Mouse (Mus musculus) spleen, adult 2 months (tissue): Measurements from ENCODE around the gene 5730596B20Rik. TPM values are rescaled to one million over a fixed set of nuclear protein-coding genes. Genes with fewer than 3 reads are reported as not detected.

Experiments
- DNase-seq, 2 experiments: peaks; one replicate each; pipeline versions ENCODE4 v3.0.0 to v3.0.0-alpha.2; 2012 to 2021; ENCODE audit warnings: low spot score in 2 of 2, low read depth in 1 of 2
- H3K27ac ChIP-seq: fragments of 200-500 bp; 2 replicates; pipeline ENCODE4 v1.5.1; 2012; ENCODE audit warnings: low read length, inconsistent platforms; ENCODE audit not compliant: insufficient read depth
- H3K27me3 ChIP-seq: fragments of 200-500 bp; 2 replicates; pipeline ENCODE4 v1.6.1; 2012; ENCODE audit warnings: mild to moderate bottlenecking, moderate library complexity, low read length, inconsistent platforms; ENCODE audit not compliant: control insufficient read depth, insufficient read depth
- H3K36me3 ChIP-seq: fragments of 200-500 bp; 2 replicates; pipeline ENCODE4 v1.6.1; 2012; ENCODE audit warnings: mild to moderate bottlenecking, low read length, inconsistent platforms; ENCODE audit not compliant: control insufficient read depth, insufficient read depth
- H3K4me1 ChIP-seq: fragments of 200-500 bp; 2 replicates; pipeline ENCODE4 v1.6.1; 2011; ENCODE audit warnings: inconsistent platforms; ENCODE audit not compliant: control insufficient read depth, insufficient read depth, insufficient read length
- H3K4me3 ChIP-seq: fragments of 200-500 bp; 2 replicates; pipeline ENCODE4 v1.5.1; 2011; ENCODE audit warnings: mild to moderate bottlenecking, inconsistent platforms; ENCODE audit not compliant: insufficient read depth, insufficient read length; ENCODE audit errors: extremely low read depth
- CTCF ChIP-seq: fragments of 200-500 bp; IDR thresholded peaks from 2 replicates; pipeline ENCODE4 v1.5.1; 2011; ENCODE audit warnings: mild to moderate bottlenecking, inconsistent platforms; ENCODE audit not compliant: insufficient read depth, insufficient read length, insufficient replicate concordance; ENCODE audit errors: extremely low read depth
- POLR2A ChIP-seq: fragments of 200-500 bp; IDR thresholded peaks from 2 replicates; pipeline ENCODE4 v1.6.1; 2011; ENCODE audit warnings: low read depth, low read length, inconsistent platforms
- WGBS: fragments of 180-500 bp; shearing (Covaris S2); methylation state at CpG from one replicate; pipeline ENCODE4 v1.1.7; 2018; 5-methylcytosine and 5-hydroxymethylcytosine counted together
- polyA plus RNA-seq: library from polyadenylated mRNA; depleted of rRNA; stranded (reverse); fragments of >200 nt; gene quantifications from 2 replicates; pipeline ENCODE4 v1.2.3, GENCODE M21; 2012

Gene 5730596B20Rik
- polyA plus RNA-seq, 1 experiment = not detected

- H3K36me3 ChIP-seq = no peaks in the 10 kb centered on the region
- H3K27ac ChIP-seq = no peak overlapping the region
- DNase-seq = no peak
- no peaks in the 10 kb centered on the region for H3K4me1 ChIP-seq
- peaks cover 10% of the 10 kb centered on the region for H3K27me3 ChIP-seq
- no peak for TF ChIP-seq POLR2A
- no peak for TF ChIP-seq CTCF
- no peak overlapping the region for H3K4me3 ChIP-seq
- WGBS = 39% methylated on average over 16 of the region's 16 CpGs
Observed at GRCm38 (mm10) chr6:52152226-52153193, 24.8 kb upstream of the 5730596B20Rik start.

- 24% methylated on average over 6 of the region's 6 CpGs for WGBS
- peaks cover 17% of the 10 kb centered on the region for H3K27me3 ChIP-seq
- H3K36me3 ChIP-seq = no peaks in the 10 kb centered on the region
- H3K27ac ChIP-seq = no peak overlapping the region
- no peak for DNase-seq
- no peak for TF ChIP-seq CTCF
- TF ChIP-seq POLR2A = no peak
- no peak overlapping the region for H3K4me3 ChIP-seq
- peaks cover 5% of the 10 kb centered on the region for H3K4me1 ChIP-seq
Observed at GRCm38 (mm10) chr6:52153270-52153669, 24.0 kb upstream of the 5730596B20Rik start.

- Histone ChIP-seq H3K36me3 (no peaks in the 10 kb centered on the region), H3K27me3 (peaks cover 20% of the 10 kb centered on the region), H3K27ac (no peak overlapping the region), H3K4me1 (peaks cover 5% of the 10 kb centered on the region), H3K4me3 (no peak overlapping the region)
- WGBS = 73% methylated on average over 5 of the region's 5 CpGs
- TF ChIP-seq CTCF (no peak), POLR2A (no peak)
- no peak for DNase-seq
Observed at GRCm38 (mm10) chr6:52154044-52154443, 23.3 kb upstream of the 5730596B20Rik start.

DNA sequence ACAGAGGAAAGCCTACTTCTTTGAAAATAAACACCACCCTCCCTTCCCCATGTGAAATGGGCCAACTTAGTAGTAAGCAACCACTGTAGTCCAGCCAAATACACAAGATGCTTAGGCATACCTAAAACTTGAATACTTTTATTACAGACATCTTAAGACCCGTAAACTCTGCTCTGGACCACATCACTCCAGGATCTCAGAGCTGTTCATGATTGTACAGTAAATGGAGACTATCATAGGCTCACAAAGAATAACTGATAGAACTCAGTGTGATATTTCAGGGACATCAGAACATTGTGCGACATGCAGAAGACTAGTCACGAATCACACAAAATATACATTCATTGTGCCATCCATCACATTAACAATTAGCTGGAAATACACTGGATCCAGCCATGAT lies 21.8 kb upstream of the 5730596B20Rik start:
- Histone ChIP-seq H3K27ac (no peak overlapping the region), H3K27me3 (peaks cover 22% of the 10 kb centered on the region), H3K4me1 (peaks cover 5% of the 10 kb centered on the region), H3K36me3 (no peaks in the 10 kb centered on the region), H3K4me3 (no peak overlapping the region)
- 81% methylated on average over 3 of the region's 3 CpGs for WGBS
- DNase-seq = no peak
- no peak for TF ChIP-seq POLR2A
- no peak for TF ChIP-seq CTCF

DNA sequence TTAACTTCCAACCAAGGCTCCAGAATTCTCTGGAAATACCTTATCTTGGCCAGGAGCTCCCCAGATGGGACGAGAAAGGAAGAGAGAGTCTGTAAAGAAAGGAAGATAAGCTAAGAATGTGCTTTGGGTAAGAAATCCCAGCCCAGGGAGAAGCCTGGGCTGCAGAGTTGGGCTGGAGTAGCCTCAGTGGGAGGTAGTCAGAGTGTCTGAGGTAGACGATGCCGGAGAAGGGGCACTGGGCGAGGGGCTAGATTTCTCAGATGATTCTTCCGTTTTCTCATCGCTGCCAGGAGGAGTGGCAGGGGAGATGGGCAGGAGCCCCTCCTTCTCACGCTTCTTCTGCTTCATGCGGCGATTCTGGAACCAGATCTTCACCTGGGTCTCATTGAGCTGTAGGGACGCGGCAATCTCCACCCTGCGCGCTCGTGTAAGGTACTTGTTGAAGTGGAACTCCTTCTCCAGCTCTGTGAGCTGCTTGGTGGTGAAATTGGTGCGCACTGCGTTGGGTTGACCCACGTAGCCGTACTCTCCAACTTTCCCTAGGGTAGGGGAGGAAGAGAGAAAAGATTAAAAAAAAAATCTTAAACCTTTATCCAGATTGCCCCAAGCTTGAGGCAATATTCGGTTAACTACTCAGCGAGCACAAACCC lies 20.6 kb upstream of the 5730596B20Rik start:
- no peak for DNase-seq
- Histone ChIP-seq H3K36me3 (no peaks in the 10 kb centered on the region), H3K4me1 (peaks cover 5% of the 10 kb centered on the region), H3K27me3 (peaks cover 25% of the 10 kb centered on the region), H3K4me3 (no peak overlapping the region), H3K27ac (no peak overlapping the region)
- 12% methylated on average over 20 of the region's 20 CpGs for WGBS
- TF ChIP-seq CTCF (no peak), POLR2A (no peak)

- H3K4me3 ChIP-seq = peak overlapping the region; percentile 58; the same call in 1 of the 2 replicates
- peaks cover 23% of the 10 kb centered on the region for H3K27me3 ChIP-seq
- peaks cover 5% of the 10 kb centered on the region for H3K4me1 ChIP-seq
- TF ChIP-seq CTCF = no peak
- no peak for TF ChIP-seq POLR2A
- 5% methylated on average over 32 of the region's 32 CpGs for WGBS
- DNase-seq = no peak
- H3K27ac ChIP-seq = no peak overlapping the region
- no peaks in the 10 kb centered on the region for H3K36me3 ChIP-seq
Observed at GRCm38 (mm10) chr6:52157466-52158275, 19.6 kb upstream of the 5730596B20Rik start.
